Mouse (Mus musculus): ENCODE measurements around the gene Gcn1l1. TPM values are rescaled to one million over a fixed set of nuclear protein-coding genes. Genes with fewer than 3 reads are reported as not detected.

The Gcn1l1 gene
- polyA plus RNA-seq, 1 experiment from 2014 or later = 9.3 TPM

GRCm38 (mm10) chr5:115531671-115532270 lies 33.3 kb upstream of the Gcn1l1 start:
- Histone ChIP-seq H3K36me3 (ENCODE audit: control insufficient read depth, insufficient read depth) (no peaks in the 10 kb centered on the region), H3K9ac (ENCODE audit: low read depth, low read length) (peak overlapping the region; percentile 34; the same call in 1 of the 2 replicates), H3K9me3 (ENCODE audit: control insufficient read depth) (no peaks in the 10 kb centered on the region), H3K4me1 (replicated peaks; ENCODE audit: control insufficient read depth, insufficient read depth, low read length) (peaks cover 52% of the 10 kb centered on the region), H3K4me3 (ENCODE audit: low read depth, low read length) (peak overlapping the region; percentile 16; the same call in 1 of the 2 replicates), H3K4me2 (replicated peaks; ENCODE audit: low read depth) (peak overlapping the region; percentile 54), H3K27me3 (replicated peaks; ENCODE audit: control insufficient read depth, insufficient read depth, low read length) (no peaks in the 10 kb centered on the region), H3K27ac (ENCODE audit: low read depth, low read length) (peak overlapping the region; percentile 86)
- 10% methylated on average over 18 of the region's 18 CpGs for WGBS
- peak; percentile 84 for ATAC-seq
- no peak for TF ChIP-seq CTCF (IDR thresholded peaks at IDR 0.05; ENCODE audit: low read depth)

- Histone ChIP-seq H3K36me3 (ENCODE audit: control insufficient read depth, insufficient read depth) (no peaks in the 10 kb centered on the region), H3K4me1 (replicated peaks; ENCODE audit: control insufficient read depth, insufficient read depth, low read length) (peaks cover 64% of the 10 kb centered on the region), H3K4me2 (replicated peaks; ENCODE audit: low read depth) (peak overlapping the region; percentile 45), H3K9me3 (ENCODE audit: control insufficient read depth) (no peaks in the 10 kb centered on the region), H3K9ac (ENCODE audit: low read depth, low read length) (0 out of 2 replicates have a peak overlapping the region, but pooled peaks have one; percentile 3), H3K27me3 (replicated peaks; ENCODE audit: control insufficient read depth, insufficient read depth, low read length) (no peaks in the 10 kb centered on the region), H3K27ac (ENCODE audit: low read depth, low read length) (peak overlapping the region; percentile 86), H3K4me3 (ENCODE audit: low read depth, low read length) (0 out of 2 replicates have a peak overlapping the region, but pooled peaks have one; percentile 5)
- WGBS = 14% methylated on average over 16 of the region's 16 CpGs
- no peak for ATAC-seq
- TF ChIP-seq CTCF (IDR thresholded peaks at IDR 0.05; ENCODE audit: low read depth) = no peak
Observed at GRCm38 (mm10) chr5:115534290-115534731, 30.7 kb upstream of the Gcn1l1 start.

- Histone ChIP-seq H3K27me3 (replicated peaks; ENCODE audit: control insufficient read depth, insufficient read depth, low read length) (no peaks in the 10 kb centered on the region), H3K4me2 (replicated peaks; ENCODE audit: low read depth) (peak overlapping the region; percentile 45), H3K4me3 (ENCODE audit: low read depth, low read length) (no peak overlapping the region), H3K27ac (ENCODE audit: low read depth, low read length) (peak overlapping the region; percentile 86), H3K9ac (ENCODE audit: low read depth, low read length) (peak overlapping the region; percentile 34; the same call in 1 of the 2 replicates), H3K36me3 (ENCODE audit: control insufficient read depth, insufficient read depth) (no peaks in the 10 kb centered on the region), H3K4me1 (replicated peaks; ENCODE audit: control insufficient read depth, insufficient read depth, low read length) (peaks cover 64% of the 10 kb centered on the region), H3K9me3 (ENCODE audit: control insufficient read depth) (no peaks in the 10 kb centered on the region)
- no peak for ATAC-seq
- no peak for TF ChIP-seq CTCF (IDR thresholded peaks at IDR 0.05; ENCODE audit: low read depth)
- 22% methylated on average over 8 of the region's 8 CpGs for WGBS
Observed at GRCm38 (mm10) chr5:115534856-115535255, 30.2 kb upstream of the Gcn1l1 start.

GRCm38 (mm10) chr5:115535635-115536034 lies 29.4 kb upstream of the Gcn1l1 start:
- 44% methylated on average over 6 of the region's 7 CpGs for WGBS
- no peak for ATAC-seq
- Histone ChIP-seq H3K4me3 (ENCODE audit: low read depth, low read length) (no peak overlapping the region), H3K27me3 (replicated peaks; ENCODE audit: control insufficient read depth, insufficient read depth, low read length) (no peaks in the 10 kb centered on the region), H3K9me3 (ENCODE audit: control insufficient read depth) (no peaks in the 10 kb centered on the region), H3K36me3 (ENCODE audit: control insufficient read depth, insufficient read depth) (no peaks in the 10 kb centered on the region), H3K4me2 (replicated peaks; ENCODE audit: low read depth) (peak overlapping the region; percentile 24; the same call in 1 of the 2 replicates), H3K4me1 (replicated peaks; ENCODE audit: control insufficient read depth, insufficient read depth, low read length) (peaks cover 57% of the 10 kb centered on the region), H3K27ac (ENCODE audit: low read depth, low read length) (peak overlapping the region; percentile 86), H3K9ac (ENCODE audit: low read depth, low read length) (no peak overlapping the region)
- no peak for TF ChIP-seq CTCF (IDR thresholded peaks at IDR 0.05; ENCODE audit: low read depth)

- Histone ChIP-seq H3K4me3 (ENCODE audit: low read depth, low read length) (peak overlapping the region; percentile 5; the same call in 1 of the 2 replicates), H3K36me3 (ENCODE audit: control insufficient read depth, insufficient read depth) (no peaks in the 10 kb centered on the region), H3K9me3 (ENCODE audit: control insufficient read depth) (no peaks in the 10 kb centered on the region), H3K27ac (ENCODE audit: low read depth, low read length) (peak overlapping the region; percentile 87), H3K4me2 (replicated peaks; ENCODE audit: low read depth) (peak overlapping the region; percentile 55), H3K4me1 (replicated peaks; ENCODE audit: control insufficient read depth, insufficient read depth, low read length) (peaks cover 38% of the 10 kb centered on the region), H3K27me3 (replicated peaks; ENCODE audit: control insufficient read depth, insufficient read depth, low read length) (no peaks in the 10 kb centered on the region), H3K9ac (ENCODE audit: low read depth, low read length) (peak overlapping the region; percentile 31)
- TF ChIP-seq CTCF (IDR thresholded peaks at IDR 0.05; ENCODE audit: low read depth) = no peak
- 29% methylated on average over 13 of the region's 13 CpGs for WGBS
- ATAC-seq = peak; percentile 67
Observed at GRCm38 (mm10) chr5:115538017-115538692, 26.9 kb upstream of the Gcn1l1 start.

- H3K4me2 ChIP-seq (replicated peaks; ENCODE audit: low read depth) = peak overlapping the region; percentile 55
- H3K4me3 ChIP-seq (ENCODE audit: low read depth, low read length) = 0 out of 2 replicates have a peak overlapping the region, but pooled peaks have one; percentile 5
- no peaks in the 10 kb centered on the region for H3K36me3 ChIP-seq (ENCODE audit: control insufficient read depth, insufficient read depth)
- H3K27ac ChIP-seq (ENCODE audit: low read depth, low read length) = peak overlapping the region; percentile 87
- peaks cover 34% of the 10 kb centered on the region for H3K4me1 ChIP-seq (replicated peaks; ENCODE audit: control insufficient read depth, insufficient read depth, low read length)
- no peaks in the 10 kb centered on the region for H3K9me3 ChIP-seq (ENCODE audit: control insufficient read depth)
- 2% methylated on average over 12 of the region's 12 CpGs for WGBS
- TF ChIP-seq CTCF (IDR thresholded peaks at IDR 0.05; ENCODE audit: low read depth) = peak; percentile 94
- ATAC-seq = peak; percentile 55
- H3K9ac ChIP-seq (ENCODE audit: low read depth, low read length) = peak overlapping the region; percentile 31; the same call in 1 of the 2 replicates
- H3K27me3 ChIP-seq (replicated peaks; ENCODE audit: control insufficient read depth, insufficient read depth, low read length) = no peaks in the 10 kb centered on the region
Observed at GRCm38 (mm10) chr5:115538693-115539043, 26.4 kb upstream of the Gcn1l1 start.
